Mouse (Mus musculus) CD4-positive, CD25-positive, alpha-beta regulatory T cell, adult 2 months (primary cell): ENCODE results near the gene 5330417C22Rik.
A peak's percentile ranks its signal among the peaks of the same experiment; 100 is the strongest.

Experiments
- DNase-seq: peaks from one replicate; pipeline ENCODE4 v3.0.0-alpha.2; 2012; ENCODE audit warnings: low read depth, low spot score

5330417C22Rik gene

GRCm38 (mm10) chr3:108466425-108466824 is 69.9 kb downstream of the 5330417C22Rik start:
- DNase-seq, result peak; percentile 80

DNA sequence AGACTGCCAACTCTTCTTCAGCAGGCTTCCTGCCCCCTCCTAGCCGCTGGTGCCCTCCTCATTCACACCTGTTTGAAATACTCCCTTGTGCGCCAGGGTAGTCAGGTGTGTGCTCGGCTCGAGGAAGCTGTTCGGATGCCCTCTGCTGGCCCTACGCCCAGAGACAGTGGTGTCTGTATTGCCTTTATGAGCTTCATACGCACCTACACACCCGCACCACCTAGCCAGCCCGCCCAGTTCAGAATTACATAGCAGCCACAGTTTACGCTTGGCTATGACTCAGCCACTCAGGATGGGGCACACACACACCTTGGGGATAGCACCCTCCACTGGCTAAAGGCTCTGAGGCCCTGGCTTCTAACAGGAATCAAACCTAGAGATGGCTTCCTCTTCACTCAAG is 77.5 kb downstream of the 5330417C22Rik start:
- DNase-seq, result peak; percentile 87

GRCm38 (mm10) chr3:108458380-108458779 is 78.0 kb downstream of the 5330417C22Rik start:
- peak; percentile 78 for DNase-seq

DNA sequence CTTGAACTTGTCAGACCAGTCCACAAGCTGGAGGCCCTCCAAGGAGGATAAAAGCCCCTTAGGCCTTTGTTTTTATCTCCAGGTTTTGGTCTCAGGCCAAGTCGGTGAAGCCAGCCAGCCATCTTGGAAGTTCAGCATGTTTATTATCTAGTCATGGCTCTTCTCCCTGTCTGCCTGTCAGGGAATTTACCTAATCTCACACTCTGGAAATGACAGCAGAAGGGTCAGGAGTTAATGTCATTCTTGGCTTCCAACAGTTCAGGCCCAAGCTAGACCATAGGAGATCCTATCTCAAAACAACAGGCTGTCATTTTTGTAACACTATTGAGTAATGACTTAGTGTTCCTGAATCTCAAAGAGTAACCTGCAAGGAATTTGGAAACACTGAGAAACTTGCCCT is 82.2 kb downstream of the 5330417C22Rik start:
- no peak for DNase-seq

DNA sequence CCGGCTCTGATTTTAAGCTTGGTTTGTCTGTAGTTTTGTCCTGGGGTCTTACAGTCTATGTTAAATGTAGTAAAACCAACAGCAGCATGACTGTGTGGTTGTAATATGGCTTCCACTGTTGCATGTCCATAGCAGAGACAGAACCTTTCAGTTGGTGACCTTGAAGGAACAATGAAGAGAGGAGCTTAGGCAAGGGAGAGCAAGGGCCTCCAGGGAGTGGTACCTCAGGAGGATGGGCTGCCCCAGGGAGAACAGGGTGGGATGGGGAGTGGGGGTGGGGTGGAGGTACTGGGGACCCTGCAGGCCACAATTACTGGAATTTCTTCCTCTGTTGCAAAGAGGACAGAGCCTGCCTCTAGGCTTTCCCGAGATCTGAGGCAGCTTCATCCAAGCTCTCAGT is 84.4 kb downstream of the 5330417C22Rik start:
- no peak for DNase-seq

GRCm38 (mm10) chr3:108445366-108445705 is 91.0 kb downstream of the 5330417C22Rik start:
- DNase-seq, result no peak

- DNase-seq, result peak; percentile 93
Observed at GRCm38 (mm10) chr3:108444698-108445365, 91.5 kb downstream of the 5330417C22Rik start, which contains the start of gene Sars. TSS of gene Sars (minus strand) at chr3:108445209.

- DNase-seq, result peak; percentile 77
Observed at GRCm38 (mm10) chr3:108444029-108444428, 92.3 kb downstream of the 5330417C22Rik start.

- DNase-seq, result no peak
Observed at GRCm38 (mm10) chr3:108436380-108436714, 100.0 kb downstream of the 5330417C22Rik start.

DNA sequence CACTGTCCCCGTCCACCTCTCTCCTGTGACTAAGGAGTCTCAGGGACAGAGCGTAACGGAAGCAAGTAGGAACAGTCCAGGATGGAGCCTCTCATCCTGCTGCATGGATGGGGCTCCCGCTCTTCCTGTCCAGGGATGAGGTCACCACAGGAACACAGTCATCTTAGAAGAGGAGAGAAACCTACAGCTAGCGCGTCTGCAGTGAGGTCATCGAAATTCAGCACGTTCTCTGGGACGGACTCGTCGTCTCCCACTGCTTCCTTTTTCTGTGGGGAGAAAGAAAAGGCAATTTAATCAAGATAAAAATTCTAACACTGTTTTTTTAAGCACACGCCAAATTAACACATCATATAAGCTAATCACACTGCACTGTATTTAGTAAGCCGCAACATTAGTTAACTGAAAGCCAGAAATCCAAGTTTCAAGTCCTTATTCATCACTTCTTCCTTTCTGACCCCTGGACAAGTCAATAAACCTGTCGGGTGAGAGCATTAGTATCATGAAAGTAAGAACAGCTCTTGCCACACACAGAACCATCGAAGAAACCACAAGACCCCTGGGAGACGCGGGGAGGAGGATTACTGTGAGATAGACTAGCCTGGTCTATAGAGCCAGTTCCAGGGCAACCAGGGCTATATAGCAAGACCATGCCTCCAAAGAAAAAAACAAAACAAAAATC is 100.5 kb downstream of the 5330417C22Rik start:
- DNase-seq, result peak; percentile 24

GRCm38 (mm10) chr3:108433881-108434495 is 102.3 kb downstream of the 5330417C22Rik start:
- DNase-seq, result no peak

- no peak for DNase-seq
Observed at GRCm38 (mm10) chr3:108433188-108433880, 103.0 kb downstream of the 5330417C22Rik start.

DNA sequence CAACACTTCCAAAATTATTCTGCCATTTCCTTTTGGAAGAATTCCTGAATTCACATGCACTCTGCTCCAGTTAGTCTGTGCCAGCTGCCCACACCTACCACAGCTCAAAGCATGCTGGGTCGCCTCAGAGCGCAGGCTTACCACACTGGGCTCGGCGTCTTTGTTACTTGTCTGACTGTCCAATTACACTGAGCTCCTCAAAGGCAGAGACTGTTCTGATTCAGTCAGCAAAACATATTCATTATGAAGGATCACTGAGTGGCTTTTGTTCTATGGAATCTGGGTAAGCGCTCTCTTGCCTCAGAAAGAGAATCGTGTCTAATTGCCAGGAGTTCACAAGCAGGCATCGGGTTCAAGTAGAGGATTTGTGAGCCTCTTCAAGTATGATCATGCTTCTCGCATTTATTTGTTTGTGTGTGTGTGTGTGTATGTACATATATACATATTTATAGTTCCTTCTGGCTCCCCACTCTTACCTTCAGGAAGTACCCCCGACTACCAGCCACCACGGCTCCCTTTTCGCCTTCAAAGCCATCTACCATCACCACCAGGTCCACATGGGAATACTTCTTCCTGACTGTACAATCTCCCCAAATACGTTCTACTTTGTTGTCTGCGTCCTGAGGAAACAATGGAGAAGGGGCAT is 103.7 kb downstream of the 5330417C22Rik start:
- no peak for DNase-seq

- no peak for DNase-seq
Observed at GRCm38 (mm10) chr3:108425624-108426018, 110.7 kb downstream of the 5330417C22Rik start.

GRCm38 (mm10) chr3:108424944-108425623 is 111.3 kb downstream of the 5330417C22Rik start:
- no peak for DNase-seq

DNA sequence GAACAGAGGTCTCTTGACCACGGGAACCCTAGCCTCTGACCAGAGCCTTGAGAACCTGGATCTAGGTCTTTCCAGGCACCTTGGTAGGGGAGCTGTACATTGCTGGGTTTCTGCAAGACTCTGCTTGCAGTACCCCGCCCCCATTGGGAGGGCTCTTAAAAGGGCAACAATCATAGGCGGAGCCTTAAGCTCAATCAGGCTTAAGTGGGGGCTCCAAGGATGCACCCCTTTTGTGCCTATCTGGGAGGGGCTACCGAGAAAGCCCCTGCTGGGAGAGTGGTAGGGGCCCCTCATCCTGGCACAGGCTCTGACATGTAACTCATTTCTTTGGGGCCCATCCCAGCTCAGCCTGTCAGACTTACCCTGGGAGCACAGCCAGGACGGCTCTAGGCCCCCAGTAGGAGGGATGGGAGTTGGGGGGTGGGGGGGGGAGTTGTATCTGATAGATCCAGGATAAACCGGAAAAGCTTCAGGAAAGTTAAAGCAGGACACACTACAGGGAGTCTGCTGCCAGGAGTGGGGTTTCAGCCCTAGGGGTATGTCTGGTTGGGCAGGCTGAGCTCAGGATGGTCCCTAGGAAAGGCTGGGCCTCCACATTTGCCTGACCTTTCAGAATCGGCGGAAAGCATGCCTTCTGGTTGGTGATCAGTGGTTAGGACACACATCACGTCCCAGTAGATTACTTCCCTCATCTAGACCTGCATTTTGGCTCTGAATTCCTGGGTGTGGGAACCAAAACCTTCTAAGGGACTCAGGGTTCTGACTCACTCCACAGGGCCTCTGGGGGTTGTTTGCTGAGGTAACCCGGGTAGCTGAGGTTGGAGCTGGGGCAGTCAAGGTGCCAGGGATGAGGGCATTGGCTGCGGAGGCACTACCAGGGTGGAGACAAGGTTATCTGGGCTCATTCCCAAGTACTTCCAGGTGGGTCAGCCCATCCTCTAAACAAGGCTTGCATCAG is 112.2 kb downstream of the 5330417C22Rik start:
- peak; percentile 57 for DNase-seq

DNA sequence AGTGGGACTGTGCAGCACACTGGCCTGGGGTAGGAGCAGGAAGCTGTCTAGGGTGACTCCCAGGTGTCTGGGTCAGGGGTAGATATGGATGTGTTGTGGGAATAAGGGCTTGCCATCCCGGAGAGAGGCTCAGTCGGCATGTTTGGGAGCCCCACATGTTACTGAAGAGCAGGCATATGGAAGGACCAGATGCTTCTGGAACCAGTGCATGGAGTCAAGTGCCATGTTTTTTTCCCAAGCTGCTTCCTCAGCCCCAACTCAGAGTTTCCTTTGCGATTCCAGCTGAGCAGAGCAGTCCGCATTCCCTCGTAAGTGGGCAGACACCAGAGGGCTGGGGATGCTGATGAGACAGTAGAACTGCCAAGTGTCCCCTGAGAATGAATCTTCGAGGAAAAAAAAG is 113.3 kb downstream of the 5330417C22Rik start:
- DNase-seq, result no peak

GRCm38 (mm10) chr3:108415831-108416223 is 120.5 kb downstream of the 5330417C22Rik start:
- peak; percentile 87 for DNase-seq

GRCm38 (mm10) chr3:108414857-108415830 is 121.2 kb downstream of the 5330417C22Rik start, which contains the start of gene Celsr2:
TSS of gene Celsr2 (minus strand) at chr3:108415552.
- peak; percentile 41 for DNase-seq
